Mouse (Mus musculus): ENCODE data around the gene Olfr1206. TPM values are rescaled to one million over a fixed set of nuclear protein-coding genes. Genes with fewer than 3 reads are reported as not detected.

Gene Olfr1206
- not detected in 2 replicates for polyA plus RNA-seq (2012; ENCODE audit: insufficient read depth, low replicate concordance)

- no peaks in the 10 kb centered on the region for H3K27me3 ChIP-seq (replicated peaks)
- peaks cover 5% of the 10 kb centered on the region; the same call in 1 of the 2 replicates for H3K9me3 ChIP-seq
- H3K36me3 ChIP-seq (replicated peaks; ENCODE audit: low read length) = no peaks in the 10 kb centered on the region
- no peaks in the 10 kb centered on the region for H3K4me1 ChIP-seq
- no peak within 1 kb of the TSS for H3K4me3 ChIP-seq (replicated peaks)
- TF ChIP-seq GATA1 (IDR thresholded peaks at IDR 0.05; ENCODE audit: borderline replicate concordance, low read length) (no peak), FLI1 (IDR thresholded peaks at IDR 0.05; ENCODE audit: low read length) (no peak)
Measured at GRCm38 (mm10) chr2:88862931-88863330, at the start of gene Olfr1206. Gene Olfr1206, plus strand, starts transcription at chr2:88863231.

GRCm38 (mm10) chr2:88814196-88814595, 48.8 kb upstream of the Olfr1206 start, which contains the start of gene Olfr1202:
Gene Olfr1202, plus strand, starts transcription at chr2:88814496.
- H3K4me1 ChIP-seq = no peaks in the 10 kb centered on the region
- no peak within 1 kb of the TSS for H3K4me3 ChIP-seq (replicated peaks)
- H3K27me3 ChIP-seq (replicated peaks) = no peaks in the 10 kb centered on the region
- no peak for TF ChIP-seq FLI1 (IDR thresholded peaks at IDR 0.05; ENCODE audit: low read length)
- TF ChIP-seq GATA1 (IDR thresholded peaks at IDR 0.05; ENCODE audit: borderline replicate concordance, low read length) = no peak
- no peaks in the 10 kb centered on the region for H3K9me3 ChIP-seq
- H3K36me3 ChIP-seq (replicated peaks; ENCODE audit: low read length) = no peaks in the 10 kb centered on the region

GRCm38 (mm10) chr2:88829437-88829836, 33.6 kb upstream of the Olfr1206 start, which contains the start of gene Olfr1205:
Gene Olfr1205, plus strand, starts transcription at chr2:88829737.
- Histone ChIP-seq H3K27me3 (replicated peaks) (no peaks in the 10 kb centered on the region), H3K9me3 (no peaks in the 10 kb centered on the region), H3K4me3 (replicated peaks) (no peak within 1 kb of the TSS), H3K36me3 (replicated peaks; ENCODE audit: low read length) (no peaks in the 10 kb centered on the region), H3K4me1 (no peaks in the 10 kb centered on the region)
- TF ChIP-seq GATA1 (IDR thresholded peaks at IDR 0.05; ENCODE audit: borderline replicate concordance, low read length) = no peak
- TF ChIP-seq FLI1 (IDR thresholded peaks at IDR 0.05; ENCODE audit: low read length) = no peak

- Histone ChIP-seq H3K36me3 (replicated peaks; ENCODE audit: low read length) (no peaks in the 10 kb centered on the region), H3K27me3 (replicated peaks) (no peaks in the 10 kb centered on the region), H3K4me1 (no peaks in the 10 kb centered on the region), H3K9me3 (no peaks in the 10 kb centered on the region), H3K4me3 (replicated peaks) (no peak overlapping the region)
- TF ChIP-seq GATA1 (IDR thresholded peaks at IDR 0.05; ENCODE audit: borderline replicate concordance, low read length) (no peak), FLI1 (IDR thresholded peaks at IDR 0.05; ENCODE audit: low read length) (no peak)
Measured at GRCm38 (mm10) chr2:88838477-88838876, 24.6 kb upstream of the Olfr1206 start.

- no peaks in the 10 kb centered on the region for H3K27me3 ChIP-seq (replicated peaks)
- TF ChIP-seq FLI1 (IDR thresholded peaks at IDR 0.05; ENCODE audit: low read length) = no peak
- TF ChIP-seq GATA1 (IDR thresholded peaks at IDR 0.05; ENCODE audit: borderline replicate concordance, low read length) = no peak
Measured at GRCm38 (mm10) chr2:88848992-88849391, 14.0 kb upstream of the Olfr1206 start, which contains the start of gene Olfr1204. Gene Olfr1204, plus strand, starts transcription at chr2:88849292.

GRCm38 (mm10) chr2:88902211-88902610, 39.2 kb downstream of the Olfr1206 start, which contains the start of gene Olfr1208:
Gene Olfr1208, minus strand, starts transcription at chr2:88902311.
- Histone ChIP-seq H3K36me3 (replicated peaks; ENCODE audit: low read length) (no peaks in the 10 kb centered on the region), H3K27me3 (replicated peaks) (no peaks in the 10 kb centered on the region), H3K4me3 (replicated peaks) (no peak within 1 kb of the TSS), H3K4me1 (no peaks in the 10 kb centered on the region), H3K9me3 (0 out of 2 replicates have a peak, but pooled peaks cover 3% of the 10 kb centered on the region)
- TF ChIP-seq FLI1 (IDR thresholded peaks at IDR 0.05; ENCODE audit: low read length) = no peak
- no peak for TF ChIP-seq GATA1 (IDR thresholded peaks at IDR 0.05; ENCODE audit: borderline replicate concordance, low read length)

More at GRCm38 (mm10) chr2:88848992-88849391, 14.0 kb upstream of the Olfr1206 start, which contains the start of gene Olfr1204:
- Histone ChIP-seq H3K9me3 (no peaks in the 10 kb centered on the region), H3K4me1 (no peaks in the 10 kb centered on the region), H3K36me3 (replicated peaks; ENCODE audit: low read length) (no peaks in the 10 kb centered on the region), H3K4me3 (replicated peaks) (no peak within 1 kb of the TSS)

- H3K36me3 ChIP-seq (replicated peaks; ENCODE audit: low read length) = no peaks in the 10 kb centered on the region
- TF ChIP-seq GATA1 (IDR thresholded peaks at IDR 0.05; ENCODE audit: borderline replicate concordance, low read length) (no peak), FLI1 (IDR thresholded peaks at IDR 0.05; ENCODE audit: low read length) (no peak)
- no peaks in the 10 kb centered on the region for H3K9me3 ChIP-seq
- no peaks in the 10 kb centered on the region for H3K4me1 ChIP-seq
- H3K27me3 ChIP-seq (replicated peaks) = no peaks in the 10 kb centered on the region
- no peak within 1 kb of the TSS for H3K4me3 ChIP-seq (replicated peaks)
Measured at GRCm38 (mm10) chr2:88915057-88915456, 52.0 kb downstream of the Olfr1206 start, which contains the start of gene Olfr1209. Gene Olfr1209, minus strand, starts transcription at chr2:88915157.

Other genes starting within 250 kb of the Olfr1206 start
- gene Olfr1191-ps1, start 222.7 kb upstream of the Olfr1206 start, polyA plus RNA-seq (2012; ENCODE audit: insufficient read depth, low replicate concordance) = not detected in 2 replicates
- not detected in 2 replicates for gene Olfr1192-ps1, start 214.7 kb upstream of the Olfr1206 start, polyA plus RNA-seq (2012; ENCODE audit: insufficient read depth, low replicate concordance)
- not detected in 2 replicates for gene Olfr1193, start 187.6 kb upstream of the Olfr1206 start, polyA plus RNA-seq (2012; ENCODE audit: insufficient read depth, low replicate concordance)
- gene Olfr1195, start 174.0 kb upstream of the Olfr1206 start, polyA plus RNA-seq (2012; ENCODE audit: insufficient read depth, low replicate concordance) = not detected in 2 replicates
- not detected in 2 replicates for gene Olfr1196, start 158.6 kb upstream of the Olfr1206 start, polyA plus RNA-seq (2012; ENCODE audit: insufficient read depth, low replicate concordance)
- not detected in 2 replicates for gene Olfr1197, start 130.9 kb upstream of the Olfr1206 start, polyA plus RNA-seq (2012; ENCODE audit: insufficient read depth, low replicate concordance)
- gene Olfr1198, start 111.9 kb upstream of the Olfr1206 start, polyA plus RNA-seq (2012; ENCODE audit: insufficient read depth, low replicate concordance) = not detected in 2 replicates
- not detected in 2 replicates for gene Olfr1199, start 102.8 kb upstream of the Olfr1206 start, polyA plus RNA-seq (2012; ENCODE audit: insufficient read depth, low replicate concordance)
- not detected in 2 replicates for gene Olfr1200, start 92.7 kb upstream of the Olfr1206 start, polyA plus RNA-seq (2012; ENCODE audit: insufficient read depth, low replicate concordance)
- not detected in 2 replicates for gene Olfr1201, start 70.2 kb upstream of the Olfr1206 start, polyA plus RNA-seq (2012; ENCODE audit: insufficient read depth, low replicate concordance)
- 0.12 TPM in 1 of 2 replicates, not detected in the other for gene Olfr1202, start 48.7 kb upstream of the Olfr1206 start, polyA plus RNA-seq (2012; ENCODE audit: insufficient read depth, low replicate concordance)
- gene Olfr1205, start 33.5 kb upstream of the Olfr1206 start, polyA plus RNA-seq (2012; ENCODE audit: insufficient read depth, low replicate concordance) = not detected in 2 replicates
- not detected in 2 replicates for gene Olfr1204, start 13.9 kb upstream of the Olfr1206 start, polyA plus RNA-seq (2012; ENCODE audit: insufficient read depth, low replicate concordance)
- gene Olfr1208, start 39.1 kb downstream of the Olfr1206 start, polyA plus RNA-seq (2012; ENCODE audit: insufficient read depth, low replicate concordance) = not detected in 2 replicates
- gene Olfr1209, start 51.9 kb downstream of the Olfr1206 start, polyA plus RNA-seq (2012; ENCODE audit: insufficient read depth, low replicate concordance) = not detected in 2 replicates
- gene Olfr1211, start 74.9 kb downstream of the Olfr1206 start, polyA plus RNA-seq (2012; ENCODE audit: insufficient read depth, low replicate concordance) = not detected in 2 replicates
- not detected in 2 replicates for gene Olfr1212, start 90.7 kb downstream of the Olfr1206 start, polyA plus RNA-seq (2012; ENCODE audit: insufficient read depth, low replicate concordance)
- gene Gm13762, start 117.0 kb downstream of the Olfr1206 start, polyA plus RNA-seq (2012; ENCODE audit: insufficient read depth, low replicate concordance) = not detected in 2 replicates
- gene Olfr1214, start 129.4 kb downstream of the Olfr1206 start, polyA plus RNA-seq (2012; ENCODE audit: insufficient read depth, low replicate concordance) = not detected in 2 replicates
- not detected in 2 replicates for gene Olfr1215, start 143.7 kb downstream of the Olfr1206 start, polyA plus RNA-seq (2012; ENCODE audit: insufficient read depth, low replicate concordance)
- gene Olfr1216, start 155.1 kb downstream of the Olfr1206 start, polyA plus RNA-seq (2012; ENCODE audit: insufficient read depth, low replicate concordance) = not detected in 2 replicates
- not detected in 2 replicates for gene Olfr1217, start 168.8 kb downstream of the Olfr1206 start, polyA plus RNA-seq (2012; ENCODE audit: insufficient read depth, low replicate concordance)
- not detected in 2 replicates for gene Olfr1218, start 198.0 kb downstream of the Olfr1206 start, polyA plus RNA-seq (2012; ENCODE audit: insufficient read depth, low replicate concordance)
- gene Olfr1219, start 220.3 kb downstream of the Olfr1206 start, polyA plus RNA-seq (2012; ENCODE audit: insufficient read depth, low replicate concordance) = not detected in 2 replicates
- not detected in 2 replicates for gene Olfr1220, start 243.6 kb downstream of the Olfr1206 start, polyA plus RNA-seq (2012; ENCODE audit: insufficient read depth, low replicate concordance)

Measured in megakaryocyte, embryonic 14.5 days (primary cell).